Mouse (Mus musculus): ENCODE data around the gene Il6st.

DNA sequence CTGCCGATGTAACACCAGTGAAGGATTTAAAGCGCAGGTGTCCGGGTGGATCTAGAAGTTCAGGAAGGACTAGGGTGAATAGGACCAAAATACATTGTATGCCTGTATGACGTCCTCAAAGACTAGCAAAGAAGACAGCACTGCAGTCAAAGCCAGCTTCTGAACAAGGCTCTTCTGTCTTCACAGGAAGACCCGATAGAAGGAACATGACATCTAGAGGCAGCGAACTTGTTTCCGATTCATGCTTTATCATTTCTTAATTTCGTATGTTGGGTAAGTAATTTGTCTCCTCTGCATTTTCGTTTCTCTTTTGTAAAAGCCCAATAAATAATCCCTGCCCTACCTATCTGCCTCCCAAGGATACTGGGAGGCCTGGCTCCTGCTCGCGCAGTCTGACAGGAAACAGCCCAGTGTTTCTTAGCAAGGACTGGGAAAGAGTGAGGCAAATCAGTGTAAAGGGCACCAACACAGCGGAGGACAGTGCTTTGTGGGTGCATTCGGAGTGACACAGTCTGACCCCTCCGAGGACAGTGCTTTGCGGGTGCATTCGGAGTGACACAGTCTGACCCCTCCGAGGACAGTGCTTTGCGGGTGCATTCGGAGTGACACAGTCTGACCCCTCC is 8.6 kb downstream of the Il6st start:
- TF ChIP-seq CTCF (IDR thresholded peaks at IDR 0.05) (no peak), POLR2A (IDR thresholded peaks at IDR 0.05; ENCODE audit: insufficient read depth, low read depth, low read length) (no peak)

Measured in heart, adult 2 months (tissue).